Mouse (Mus musculus) heart, postnatal 0 days (tissue): ENCODE measurements around the gene Lyrm7.

Experiments used
- CTCF ChIP-seq: IDR thresholded peaks from 2 replicates; pipeline ENCODE4 v1.5.1; 2016; ENCODE audit warnings: antibody characterized with exemption, control low read depth, low read depth
- EP300 ChIP-seq: IDR thresholded peaks from 2 replicates; pipeline ENCODE4 v1.6.1; 2016; ENCODE audit warnings: antibody characterized with exemption, low read depth

DNA sequence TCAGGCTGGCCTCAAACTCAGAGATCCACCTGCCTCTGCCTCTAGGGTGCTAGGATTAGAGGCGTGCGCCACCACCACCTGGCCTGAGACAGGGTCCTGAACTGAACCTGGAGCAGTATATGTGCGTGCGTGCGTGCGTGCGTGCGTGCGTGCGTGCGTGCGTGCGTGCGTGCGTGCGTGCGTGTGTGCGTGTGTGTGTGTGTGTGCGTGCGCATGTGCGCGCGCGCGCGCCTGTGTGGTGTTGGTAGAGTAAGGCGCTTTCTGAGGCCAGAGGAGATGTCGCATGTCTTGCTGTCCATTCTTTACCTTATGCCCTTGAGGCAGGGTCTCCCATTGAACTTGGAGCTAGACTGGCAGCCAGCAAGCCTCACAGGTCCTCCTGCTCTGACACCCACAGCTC, 53.8 kb downstream of the Lyrm7 start:
- TF ChIP-seq CTCF (no peak), EP300 (no peak)
